Mouse (Mus musculus) lung, adult 2 months (tissue): Measurements from ENCODE around the gene Nsdhl.

Experiments used
- CTCF ChIP-seq: fragments of 200-500 bp; IDR thresholded peaks from 2 replicates; pipeline ENCODE4 v1.5.1; 2011; ENCODE audit warnings: mild to moderate bottlenecking, low read length, control low read depth; ENCODE audit not compliant: insufficient read depth
- POLR2A ChIP-seq: fragments of 200-500 bp; IDR thresholded peaks from 2 replicates; pipeline ENCODE4 v1.6.1; 2011; ENCODE audit warnings: low read depth, mild to moderate bottlenecking, control low read depth, low read length, borderline replicate concordance; ENCODE audit errors: extremely low read depth

GRCm38 (mm10) chrX:72902530-72902929 is 15.8 kb upstream of the Nsdhl start:
- no peak for TF ChIP-seq CTCF
- no peak for TF ChIP-seq POLR2A
